ENCODE assay signal across 8 mouse cellular contexts in genomic region chr19:46040149-46040902, GRCm38 (mm10). TPM values are rescaled to one million over a fixed set of nuclear protein-coding genes. Genes with fewer than 3 reads are reported as not detected.
DNase-seq lines count a peak whose midpoint lies in the region; ATAC-seq lines count a peak whose summit lies in the region.

No protein-coding gene starts in this region.

- H3K36me3 ChIP-seq in heart, embryonic 13.5 days = peaks cover 15% of the 10 kb centered on the region
- peaks cover 8% of the 10 kb centered on the region for H3K36me3 ChIP-seq in hindbrain, embryonic 16.5 days (ENCODE audit: control insufficient read depth, insufficient read depth, low read length)
- peaks cover 8% of the 10 kb centered on the region for H3K36me3 ChIP-seq in midbrain, embryonic 15.5 days (replicated peaks)

- H3K27me3 ChIP-seq in heart, embryonic 13.5 days (replicated peaks) = no peaks in the 10 kb centered on the region
- H3K27me3 ChIP-seq in hindbrain, embryonic 16.5 days (replicated peaks; ENCODE audit: control insufficient read depth, insufficient read depth, low read length) = no peaks in the 10 kb centered on the region
- no peaks in the 10 kb centered on the region for H3K27me3 ChIP-seq in midbrain, embryonic 15.5 days (replicated peaks)

- peak overlapping the region; percentile 96 for H3K9ac ChIP-seq in heart, embryonic 13.5 days
- peak overlapping the region; percentile 84; the same call in 1 of the 2 replicates for H3K9ac ChIP-seq in hindbrain, embryonic 16.5 days (ENCODE audit: low read depth, low read length)
- peak overlapping the region; percentile 79 for H3K9ac ChIP-seq in midbrain, embryonic 15.5 days

- peak overlapping the region; percentile 99 for H3K27ac ChIP-seq in heart, embryonic 13.5 days (replicated peaks)
- peak overlapping the region; percentile 84 for H3K27ac ChIP-seq in hindbrain, embryonic 16.5 days (ENCODE audit: low read depth, low read length)
- H3K27ac ChIP-seq in midbrain, embryonic 15.5 days = peak overlapping the region; percentile 98

- ATAC-seq in heart, embryonic 13.5 days (ENCODE audit: extremely low read depth, insufficient number of reproducible peaks, low FRiP score, low TSS enrichment) = no peak
- ATAC-seq in activated CD4-positive, CD25-positive, alpha-beta regulatory T cell, adult 4 months = peak; percentile 63
- no peak for ATAC-seq in hindbrain, embryonic 16.5 days
- ATAC-seq in midbrain, embryonic 15.5 days (replicated peaks) = no peak
- ATAC-seq in megakaryocyte-erythroid progenitor cell, adult 5-6 weeks (replicated peaks; ENCODE audit: low FRiP score, low TSS enrichment, poor library complexity, severe bottlenecking) = no peak

- H3K4me2 ChIP-seq in heart, embryonic 13.5 days = peak overlapping the region; percentile 90
- H3K4me2 ChIP-seq in hindbrain, embryonic 16.5 days (ENCODE audit: low read length) = peak overlapping the region; percentile 92
- H3K4me2 ChIP-seq in midbrain, embryonic 15.5 days = peak overlapping the region; percentile 93

- H3K4me3 ChIP-seq in heart, embryonic 13.5 days = peak overlapping the region; percentile 91
- H3K4me3 ChIP-seq in hindbrain, embryonic 16.5 days (ENCODE audit: low read length) = peak overlapping the region; percentile 72
- H3K4me3 ChIP-seq in midbrain, embryonic 15.5 days = peak overlapping the region; percentile 77

- no peaks in the 10 kb centered on the region for H3K9me3 ChIP-seq in heart, embryonic 13.5 days
- H3K9me3 ChIP-seq in hindbrain, embryonic 16.5 days (ENCODE audit: control insufficient read depth, low read length) = no peaks in the 10 kb centered on the region
- no peaks in the 10 kb centered on the region for H3K9me3 ChIP-seq in midbrain, embryonic 15.5 days

- peaks cover 76% of the 10 kb centered on the region for H3K4me1 ChIP-seq in heart, embryonic 13.5 days
- peaks cover 68% of the 10 kb centered on the region for H3K4me1 ChIP-seq in hindbrain, embryonic 16.5 days (ENCODE audit: control insufficient read depth, insufficient read depth, low read depth, low read length)
- peaks cover 77% of the 10 kb centered on the region for H3K4me1 ChIP-seq in midbrain, embryonic 15.5 days

- no peak for DNase-seq in heart, postnatal 14 days
- DNase-seq in right cerebral cortex, postnatal 4 days = no peak
- DNase-seq in adrenal gland, adult 18-20 months (ENCODE audit: low spot score in 2 of 2) = no peak

- 40% methylated on average over 14 of the region's 14 CpGs for WGBS in heart, embryonic 13.5 days
- 37% methylated on average over 14 of the region's 14 CpGs for WGBS in hindbrain, embryonic 16.5 days
- 32% methylated on average over 14 of the region's 14 CpGs for WGBS in midbrain, embryonic 15.5 days

- intact Hi-C loops in heart, postnatal 14 days (cut with DNase I) = no loop called here

RNA-seq across cellular contexts. Expression of gene Pprc1, which starts 4.4 kb away (rescaled TPM):
- 19.9 and 21.4 TPM in 2 replicates for polyA plus RNA-seq in heart, embryonic 13.5 days (2015; fragmentation: Nextera tagmentation; extraction: Ambion mirVana)
- 10 to 100 TPM; 13.8 to 14.1 TPM for total RNA-seq in heart, postnatal 14 days (2021)
- 10 to 100 TPM; 13.5 to 17.5 TPM for polyA plus RNA-seq in activated CD4-positive, CD25-positive, alpha-beta regulatory T cell, adult 4 months (2017; shearing (Covaris generic))
- 15.4 and 22.5 TPM in 2 replicates for polyA plus RNA-seq in hindbrain, embryonic 16.5 days (2015; fragmentation: Nextera tagmentation; extraction: Ambion mirVana)
- 22.0 and 22.5 TPM in 2 replicates for polyA plus RNA-seq in midbrain, embryonic 15.5 days (2015; fragmentation: Nextera tagmentation; extraction: Ambion mirVana)
- 139 and 168 TPM in 2 replicates for total RNA-seq in megakaryocyte-erythroid progenitor cell, adult 5-6 weeks (2014; fragmentation: Nextera tagmentation)
- total RNA-seq in megakaryocyte-erythroid progenitor cell, adult 5-6 weeks (2017) = 21.3 and 28.9 TPM in 2 replicates
- total RNA-seq in adrenal gland, adult 18-20 months (2021) = 10 to 100 TPM; 39.8 to 40.9 TPM

RNA-seq across cellular contexts. Expression of gene Ldb1, which starts 4.7 kb away (rescaled TPM):
- polyA plus RNA-seq in heart, embryonic 13.5 days (2015; fragmentation: Nextera tagmentation; extraction: Ambion mirVana) = 64.7 and 69.7 TPM in 2 replicates
- total RNA-seq in heart, postnatal 14 days (2021) = 10 to 100 TPM; 54.4 to 61.0 TPM
- 10 to 100 TPM; 42.8 to 46.3 TPM for polyA plus RNA-seq in activated CD4-positive, CD25-positive, alpha-beta regulatory T cell, adult 4 months (2017; shearing (Covaris generic))
- 50.6 and 88.5 TPM in 2 replicates for polyA plus RNA-seq in hindbrain, embryonic 16.5 days (2015; fragmentation: Nextera tagmentation; extraction: Ambion mirVana)
- 122 and 129 TPM in 2 replicates for polyA plus RNA-seq in midbrain, embryonic 15.5 days (2015; fragmentation: Nextera tagmentation; extraction: Ambion mirVana)
- total RNA-seq in megakaryocyte-erythroid progenitor cell, adult 5-6 weeks (2014; fragmentation: Nextera tagmentation) = 370 and 401 TPM in 2 replicates
- 268 and 296 TPM in 2 replicates for total RNA-seq in megakaryocyte-erythroid progenitor cell, adult 5-6 weeks (2017)
- 10 to 100 TPM; 53.0 to 59.4 TPM for total RNA-seq in adrenal gland, adult 18-20 months (2021)

RNA-seq across cellular contexts. Expression of gene Nolc1, which starts 35.3 kb away (rescaled TPM):
- polyA plus RNA-seq in heart, embryonic 13.5 days (2015; fragmentation: Nextera tagmentation; extraction: Ambion mirVana) = 48.4 and 48.9 TPM in 2 replicates
- total RNA-seq in heart, postnatal 14 days (2021) = 10 to 100 TPM; 16.4 to 17.2 TPM
- polyA plus RNA-seq in activated CD4-positive, CD25-positive, alpha-beta regulatory T cell, adult 4 months (2017; shearing (Covaris generic)) = 10 to 100 TPM; 55.0 to 74.4 TPM
- 56.3 and 63.9 TPM in 2 replicates for polyA plus RNA-seq in hindbrain, embryonic 16.5 days (2015; fragmentation: Nextera tagmentation; extraction: Ambion mirVana)
- 65.5 and 70.3 TPM in 2 replicates for polyA plus RNA-seq in midbrain, embryonic 15.5 days (2015; fragmentation: Nextera tagmentation; extraction: Ambion mirVana)
- 170 and 201 TPM in 2 replicates for total RNA-seq in megakaryocyte-erythroid progenitor cell, adult 5-6 weeks (2014; fragmentation: Nextera tagmentation)
- total RNA-seq in megakaryocyte-erythroid progenitor cell, adult 5-6 weeks (2017) = 271 and 318 TPM in 2 replicates
- 10 to 100 TPM; 52.2 to 61.8 TPM for total RNA-seq in adrenal gland, adult 18-20 months (2021)

RNA-seq across cellular contexts. Expression of gene Hps6, which starts 37.0 kb away (rescaled TPM):
- polyA plus RNA-seq in heart, embryonic 13.5 days (2015; fragmentation: Nextera tagmentation; extraction: Ambion mirVana) = 5.9 and 6.3 TPM in 2 replicates
- total RNA-seq in heart, postnatal 14 days (2021) = 1 to 10 TPM; 6.3 to 6.5 TPM
- polyA plus RNA-seq in activated CD4-positive, CD25-positive, alpha-beta regulatory T cell, adult 4 months (2017; shearing (Covaris generic)) = 1 to 10 TPM; 1.5 to 2.9 TPM
- 6.1 and 7.2 TPM in 2 replicates for polyA plus RNA-seq in hindbrain, embryonic 16.5 days (2015; fragmentation: Nextera tagmentation; extraction: Ambion mirVana)
- polyA plus RNA-seq in midbrain, embryonic 15.5 days (2015; fragmentation: Nextera tagmentation; extraction: Ambion mirVana) = 3.9 and 4.0 TPM in 2 replicates
- 0.55 and 2.1 TPM in 2 replicates for total RNA-seq in megakaryocyte-erythroid progenitor cell, adult 5-6 weeks (2014; fragmentation: Nextera tagmentation)
- total RNA-seq in megakaryocyte-erythroid progenitor cell, adult 5-6 weeks (2017) = 2.0 and 3.8 TPM in 2 replicates
- 10 to 100 TPM in 1 of 2 experiments, 1 to 10 TPM in 1; 9.8 to 15.1 TPM for total RNA-seq in adrenal gland, adult 18-20 months (2021)

RNA-seq across cellular contexts. Expression of gene Armh3, which starts 42.0 kb away (rescaled TPM):
- polyA plus RNA-seq in heart, embryonic 13.5 days (2015; fragmentation: Nextera tagmentation; extraction: Ambion mirVana) = 12.7 and 13.0 TPM in 2 replicates
- total RNA-seq in heart, postnatal 14 days (2021) = 10 to 100 TPM; 12.9 to 16.5 TPM
- 1 to 10 TPM; 9.7 to 9.8 TPM for polyA plus RNA-seq in activated CD4-positive, CD25-positive, alpha-beta regulatory T cell, adult 4 months (2017; shearing (Covaris generic))
- polyA plus RNA-seq in hindbrain, embryonic 16.5 days (2015; fragmentation: Nextera tagmentation; extraction: Ambion mirVana) = 21.4 and 22.6 TPM in 2 replicates
- polyA plus RNA-seq in midbrain, embryonic 15.5 days (2015; fragmentation: Nextera tagmentation; extraction: Ambion mirVana) = 25.4 and 25.9 TPM in 2 replicates
- 5.6 and 10.5 TPM in 2 replicates for total RNA-seq in megakaryocyte-erythroid progenitor cell, adult 5-6 weeks (2014; fragmentation: Nextera tagmentation)
- total RNA-seq in megakaryocyte-erythroid progenitor cell, adult 5-6 weeks (2017) = 4.6 and 8.2 TPM in 2 replicates
- 10 to 100 TPM; 12.0 to 12.3 TPM for total RNA-seq in adrenal gland, adult 18-20 months (2021)
